Mouse (Mus musculus) intestine, embryonic 15.5 days (tissue): Measurements from ENCODE around the gene Vps35l. TPM values are rescaled to one million over a fixed set of nuclear protein-coding genes. Genes with fewer than 3 reads are reported as not detected.

ENCODE experiments used
- ATAC-seq: fragments of 200-750 bp; cut with Nextera tagmentation; 2 replicates; pipeline ENCODE4 v1.8.0; 2017; ENCODE audit warnings: moderate TSS enrichment, moderate library complexity
- H3K27ac ChIP-seq: fragments of 300-500 bp; sonication (generic); 2 replicates; pipeline ENCODE4 v1.5.1; 2015; ENCODE audit warnings: mild to moderate bottlenecking, inconsistent platforms
- H3K27me3 ChIP-seq: fragments of 300-500 bp; sonication (generic); replicated peaks from 2 replicates; pipeline ENCODE4 v1.6.1; 2015; ENCODE audit warnings: inconsistent platforms
- H3K36me3 ChIP-seq: fragments of 300-500 bp; sonication (generic); 2 replicates; pipeline ENCODE4 v1.6.1; 2015; ENCODE audit warnings: inconsistent platforms
- H3K4me1 ChIP-seq: fragments of 300-500 bp; sonication (generic); replicated peaks from 2 replicates; pipeline ENCODE4 v1.6.1; 2015; ENCODE audit warnings: inconsistent platforms
- H3K4me2 ChIP-seq: fragments of 300-500 bp; sonication (generic); replicated peaks from 2 replicates; pipeline ENCODE4 v1.6.1; 2015; ENCODE audit warnings: mild to moderate bottlenecking, inconsistent platforms
- H3K4me3 ChIP-seq: fragments of 300-500 bp; sonication (generic); replicated peaks from 2 replicates; pipeline ENCODE4 v1.5.1; 2015; ENCODE audit warnings: inconsistent platforms
- H3K9ac ChIP-seq: fragments of 300-500 bp; sonication (generic); 2 replicates; pipeline ENCODE4 v1.6.1; 2015; ENCODE audit warnings: inconsistent platforms
- H3K9me3 ChIP-seq: fragments of 300-500 bp; sonication (generic); 2 replicates; pipeline ENCODE4 v1.6.1; 2016; ENCODE audit warnings: inconsistent platforms
- WGBS: fragments of 180-500 bp; shearing (Covaris S2); methylation state at CpG from one replicate; pipeline ENCODE4 v1.1.7; 2015; 5-methylcytosine and 5-hydroxymethylcytosine counted together
- polyA plus RNA-seq: library from polyadenylated mRNA; unstranded; fragments of >200 nt; fragmentation: Nextera tagmentation; extraction: Ambion mirVana; gene quantifications from 2 replicates; pipeline ENCODE4 v1.2.1, GENCODE M21; 2015

Gene Vps35l
- polyA plus RNA-seq, 1 experiment from 2014 or later: 72.6 TPM

DNA sequence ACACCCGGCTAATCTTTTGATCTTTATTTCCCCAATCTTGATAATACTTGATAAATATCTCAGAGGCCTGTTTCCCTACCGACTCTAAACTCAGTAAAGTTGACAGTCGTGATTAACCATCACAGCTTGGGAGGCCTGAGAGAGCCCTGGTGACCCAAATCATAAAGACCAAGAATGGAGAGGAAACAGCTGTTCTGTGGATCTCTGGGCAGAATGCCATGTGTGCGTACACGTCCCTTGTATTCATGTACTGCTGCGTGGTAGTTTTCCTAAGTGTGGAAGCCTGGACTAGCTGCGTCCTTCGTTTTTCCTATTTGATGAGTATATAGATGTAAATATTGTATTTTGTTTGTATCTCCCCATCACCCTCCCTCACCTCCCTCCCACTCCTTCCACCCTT is 67.9 kb downstream of the Vps35l start:
- 0 out of 2 replicates have a peak, but pooled peaks cover 7% of the 10 kb centered on the region for H3K36me3 ChIP-seq
- no peak overlapping the region for H3K4me2 ChIP-seq
- H3K4me3 ChIP-seq: no peak overlapping the region
- H3K4me1 ChIP-seq: peaks cover 6% of the 10 kb centered on the region; the same call in 1 of the 2 replicates
- H3K27ac ChIP-seq: peak overlapping the region; percentile 17; the same call in 1 of the 2 replicates
- no peaks in the 10 kb centered on the region for H3K27me3 ChIP-seq
- 57% methylated on average over 8 of the region's 8 CpGs for WGBS
- H3K9me3 ChIP-seq: no peaks in the 10 kb centered on the region
- no peak overlapping the region for H3K9ac ChIP-seq
- peak; percentile 51 for ATAC-seq

DNA sequence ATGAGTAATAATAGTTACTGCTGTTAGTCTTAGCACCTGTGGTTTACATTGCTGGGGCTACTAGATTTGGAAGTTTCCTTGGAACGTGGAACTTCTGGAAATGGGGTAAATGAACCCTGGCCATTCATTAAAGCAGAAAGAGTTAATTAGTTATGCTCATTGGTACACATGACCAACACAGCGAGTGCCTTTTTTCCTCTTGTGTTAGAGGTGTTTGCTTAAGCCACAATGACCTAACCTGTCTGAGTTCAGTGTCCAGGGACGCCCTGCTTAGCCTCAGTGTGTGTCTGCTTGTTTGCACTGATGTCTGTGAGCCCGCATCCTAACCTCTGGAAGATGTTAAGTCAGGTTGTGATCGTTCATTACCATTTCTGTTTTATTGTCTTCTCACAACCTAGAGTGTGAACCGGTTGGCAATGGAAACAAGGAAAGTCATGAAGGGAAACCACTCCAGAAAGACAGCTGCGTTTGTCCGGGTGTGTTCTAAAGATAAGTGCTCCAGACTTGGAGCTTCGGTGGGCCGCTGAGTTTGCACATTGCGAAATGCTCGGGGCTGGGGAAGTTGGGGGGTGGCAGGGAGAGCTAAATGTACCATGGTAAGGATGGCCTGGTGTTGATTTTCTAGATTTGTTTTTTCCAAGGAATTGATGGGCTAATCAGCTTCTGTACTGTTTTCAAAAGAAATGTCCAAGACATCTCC is 71.5 kb downstream of the Vps35l start:
- H3K36me3 ChIP-seq: 0 out of 2 replicates have a peak, but pooled peaks cover 4% of the 10 kb centered on the region
- no peak overlapping the region for H3K4me2 ChIP-seq
- WGBS: 70% methylated on average over 12 of the region's 12 CpGs
- ATAC-seq: no peak
- H3K9ac ChIP-seq: no peak overlapping the region
- no peaks in the 10 kb centered on the region for H3K9me3 ChIP-seq
- peaks cover 6% of the 10 kb centered on the region; the same call in 1 of the 2 replicates for H3K4me1 ChIP-seq
- H3K27me3 ChIP-seq: no peaks in the 10 kb centered on the region
- no peak overlapping the region for H3K27ac ChIP-seq
- H3K4me3 ChIP-seq: no peak overlapping the region

GRCm38 (mm10) chr7:118813592-118813991 is 73.6 kb downstream of the Vps35l start:
- WGBS: 91% methylated on average over 4 of the region's 4 CpGs
- Histone ChIP-seq H3K9ac (no peak overlapping the region), H3K4me2 (no peak overlapping the region), H3K27ac (no peak overlapping the region), H3K27me3 (no peaks in the 10 kb centered on the region), H3K36me3 (peaks cover 11% of the 10 kb centered on the region; the same call in 1 of the 2 replicates), H3K4me1 (no peaks in the 10 kb centered on the region), H3K9me3 (no peaks in the 10 kb centered on the region), H3K4me3 (no peak overlapping the region)
- ATAC-seq: no peak

DNA sequence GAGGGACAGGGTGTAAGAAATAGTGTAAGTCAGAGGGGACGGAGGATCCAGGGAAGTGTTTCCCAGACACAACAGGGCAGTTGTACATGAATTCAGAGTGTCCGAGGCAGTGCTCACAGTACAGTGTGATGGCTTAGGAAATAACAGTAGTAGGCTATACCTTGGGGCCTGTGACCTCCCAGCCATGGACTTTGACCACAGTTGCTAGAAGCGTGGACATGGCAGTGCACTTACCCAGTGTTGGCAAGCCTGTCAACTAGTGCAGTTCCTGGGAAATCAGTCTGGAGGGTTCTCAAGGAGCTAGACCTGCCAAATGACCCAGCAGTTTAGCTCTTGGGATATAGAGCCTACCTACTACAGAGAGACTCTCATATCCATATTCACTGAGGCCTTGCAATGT is 76.2 kb downstream of the Vps35l start:
- H3K9ac ChIP-seq: no peak overlapping the region
- no peaks in the 10 kb centered on the region for H3K27me3 ChIP-seq
- no peak overlapping the region for H3K4me3 ChIP-seq
- 90% methylated on average over 3 of the region's 3 CpGs for WGBS
- H3K4me1 ChIP-seq: no peaks in the 10 kb centered on the region
- peaks cover 12% of the 10 kb centered on the region; the same call in 1 of the 2 replicates for H3K36me3 ChIP-seq
- H3K9me3 ChIP-seq: no peaks in the 10 kb centered on the region
- no peak for ATAC-seq
- no peak overlapping the region for H3K4me2 ChIP-seq
- H3K27ac ChIP-seq: no peak overlapping the region

GRCm38 (mm10) chr7:118817741-118818140 is 77.7 kb downstream of the Vps35l start:
- H3K4me3 ChIP-seq: no peak overlapping the region
- H3K9me3 ChIP-seq: no peaks in the 10 kb centered on the region
- no peak for ATAC-seq
- 86% methylated on average over 7 of the region's 7 CpGs for WGBS
- H3K36me3 ChIP-seq: peaks cover 12% of the 10 kb centered on the region; the same call in 1 of the 2 replicates
- no peak overlapping the region for H3K4me2 ChIP-seq
- H3K9ac ChIP-seq: no peak overlapping the region
- no peaks in the 10 kb centered on the region for H3K27me3 ChIP-seq
- H3K27ac ChIP-seq: no peak overlapping the region
- H3K4me1 ChIP-seq: no peaks in the 10 kb centered on the region

GRCm38 (mm10) chr7:118819666-118820065 is 79.6 kb downstream of the Vps35l start:
- no peak for ATAC-seq
- Histone ChIP-seq H3K9ac (no peak overlapping the region), H3K4me1 (no peaks in the 10 kb centered on the region), H3K36me3 (peaks cover 7% of the 10 kb centered on the region; the same call in 1 of the 2 replicates), H3K4me2 (no peak overlapping the region), H3K9me3 (no peaks in the 10 kb centered on the region), H3K27ac (no peak overlapping the region), H3K27me3 (no peaks in the 10 kb centered on the region), H3K4me3 (no peak overlapping the region)
- 65% methylated on average over 1 of the region's 1 CpGs for WGBS

- H3K27ac ChIP-seq: no peak overlapping the region
- no peak overlapping the region for H3K9ac ChIP-seq
- H3K4me2 ChIP-seq: no peak overlapping the region
- no peaks in the 10 kb centered on the region for H3K27me3 ChIP-seq
- peaks cover 7% of the 10 kb centered on the region; the same call in 1 of the 2 replicates for H3K36me3 ChIP-seq
- H3K4me3 ChIP-seq: no peak overlapping the region
- no peaks in the 10 kb centered on the region for H3K4me1 ChIP-seq
- WGBS: 70% methylated on average over 7 of the region's 7 CpGs
- no peak for ATAC-seq
- H3K9me3 ChIP-seq: no peaks in the 10 kb centered on the region
These were observed 81.3 kb downstream of the Vps35l start for GRCm38 (mm10) chr7:118821356-118821755.

DNA sequence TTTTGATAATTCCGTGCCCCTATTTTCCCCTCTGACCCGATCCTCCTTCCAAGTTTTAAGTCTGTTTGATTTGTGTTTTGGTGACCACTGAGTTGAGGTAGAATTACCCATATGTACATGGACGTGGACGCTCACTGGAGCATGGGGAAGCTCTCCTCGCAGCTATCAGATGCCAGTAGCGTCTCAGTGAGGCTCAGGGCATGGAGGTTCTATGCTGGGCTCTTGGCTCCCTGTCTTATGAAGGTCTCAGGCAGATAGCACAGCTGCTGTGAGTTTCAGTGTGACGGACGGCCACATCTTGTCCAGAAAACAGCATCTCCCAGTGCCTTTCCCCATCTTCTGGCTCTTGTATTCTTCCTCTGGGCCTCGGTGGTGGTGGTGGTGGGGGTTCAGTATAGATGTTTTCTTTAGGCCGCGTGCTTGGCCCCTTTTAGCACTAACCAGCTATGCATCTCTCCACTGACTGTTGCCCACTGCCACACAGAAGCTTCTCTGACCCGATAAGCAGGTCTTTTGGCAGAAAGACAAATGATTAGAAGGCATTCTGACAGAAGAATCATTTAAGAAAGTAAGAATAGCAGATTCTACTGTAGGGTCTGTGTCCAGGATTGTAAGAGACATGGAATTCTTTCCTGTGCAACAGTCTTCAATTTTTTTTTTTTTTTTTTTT is 82.0 kb downstream of the Vps35l start:
- H3K9me3 ChIP-seq: no peaks in the 10 kb centered on the region
- H3K4me3 ChIP-seq: no peak overlapping the region
- H3K36me3 ChIP-seq: peaks cover 11% of the 10 kb centered on the region; the same call in 1 of the 2 replicates
- H3K27me3 ChIP-seq: no peaks in the 10 kb centered on the region
- H3K9ac ChIP-seq: no peak overlapping the region
- ATAC-seq: no peak
- H3K27ac ChIP-seq: no peak overlapping the region
- no peak overlapping the region for H3K4me2 ChIP-seq
- WGBS: 91% methylated on average over 12 of the region's 12 CpGs
- no peaks in the 10 kb centered on the region for H3K4me1 ChIP-seq

- no peak overlapping the region for H3K27ac ChIP-seq
- 82% methylated on average over 7 of the region's 7 CpGs for WGBS
These were observed 84.4 kb downstream of the Vps35l start for GRCm38 (mm10) chr7:118824451-118824850.

DNA sequence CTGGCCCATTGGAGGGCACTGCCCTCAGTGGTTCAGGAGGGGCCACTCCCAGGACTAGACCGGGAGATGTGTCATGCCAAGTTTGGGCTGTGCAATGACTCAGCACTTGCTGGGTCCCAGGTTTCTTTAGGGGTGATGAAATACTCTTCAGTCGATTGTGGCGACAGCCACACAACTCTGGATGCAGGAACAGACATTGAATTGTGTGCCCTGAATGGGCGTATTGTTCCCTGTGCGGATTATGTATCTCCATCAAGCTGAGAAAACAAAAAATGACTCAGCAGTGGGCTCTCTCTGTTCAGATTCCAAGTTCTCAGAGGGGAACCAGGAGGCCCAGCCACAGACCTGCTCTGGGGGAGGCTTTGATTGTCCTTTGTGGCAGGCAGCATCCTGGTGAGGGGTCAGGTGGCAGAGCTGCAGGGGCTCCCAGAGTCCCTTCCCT is 88.0 kb downstream of the Vps35l start:
- Histone ChIP-seq H3K27me3 (no peaks in the 10 kb centered on the region), H3K27ac (no peak overlapping the region), H3K9ac (no peak overlapping the region), H3K4me2 (no peak overlapping the region), H3K4me3 (no peak overlapping the region), H3K4me1 (no peaks in the 10 kb centered on the region), H3K9me3 (no peaks in the 10 kb centered on the region), H3K36me3 (0 out of 2 replicates have a peak, but pooled peaks cover 4% of the 10 kb centered on the region)
- no peak for ATAC-seq
- 66% methylated on average over 5 of the region's 5 CpGs for WGBS

More at GRCm38 (mm10) chr7:118824451-118824850, 84.4 kb downstream of the Vps35l start:
- no peaks in the 10 kb centered on the region for H3K4me1 ChIP-seq
- no peak overlapping the region for H3K9ac ChIP-seq
- no peak for ATAC-seq
- no peak overlapping the region for H3K4me3 ChIP-seq
- no peaks in the 10 kb centered on the region for H3K9me3 ChIP-seq
- H3K36me3 ChIP-seq: 0 out of 2 replicates have a peak, but pooled peaks cover 4% of the 10 kb centered on the region
- no peaks in the 10 kb centered on the region for H3K27me3 ChIP-seq
- H3K4me2 ChIP-seq: no peak overlapping the region

- no peak overlapping the region for H3K27ac ChIP-seq
- peaks cover 27% of the 10 kb centered on the region for H3K36me3 ChIP-seq
- ATAC-seq: no peak
- no peaks in the 10 kb centered on the region for H3K4me1 ChIP-seq
- no peaks in the 10 kb centered on the region for H3K27me3 ChIP-seq
- no peak overlapping the region for H3K4me2 ChIP-seq
- no peaks in the 10 kb centered on the region for H3K9me3 ChIP-seq
- WGBS: 88% methylated on average over 5 of the region's 5 CpGs
- H3K9ac ChIP-seq: no peak overlapping the region
- H3K4me3 ChIP-seq: no peak overlapping the region
These were observed 97.9 kb downstream of the Vps35l start for GRCm38 (mm10) chr7:118837901-118838300.

DNA sequence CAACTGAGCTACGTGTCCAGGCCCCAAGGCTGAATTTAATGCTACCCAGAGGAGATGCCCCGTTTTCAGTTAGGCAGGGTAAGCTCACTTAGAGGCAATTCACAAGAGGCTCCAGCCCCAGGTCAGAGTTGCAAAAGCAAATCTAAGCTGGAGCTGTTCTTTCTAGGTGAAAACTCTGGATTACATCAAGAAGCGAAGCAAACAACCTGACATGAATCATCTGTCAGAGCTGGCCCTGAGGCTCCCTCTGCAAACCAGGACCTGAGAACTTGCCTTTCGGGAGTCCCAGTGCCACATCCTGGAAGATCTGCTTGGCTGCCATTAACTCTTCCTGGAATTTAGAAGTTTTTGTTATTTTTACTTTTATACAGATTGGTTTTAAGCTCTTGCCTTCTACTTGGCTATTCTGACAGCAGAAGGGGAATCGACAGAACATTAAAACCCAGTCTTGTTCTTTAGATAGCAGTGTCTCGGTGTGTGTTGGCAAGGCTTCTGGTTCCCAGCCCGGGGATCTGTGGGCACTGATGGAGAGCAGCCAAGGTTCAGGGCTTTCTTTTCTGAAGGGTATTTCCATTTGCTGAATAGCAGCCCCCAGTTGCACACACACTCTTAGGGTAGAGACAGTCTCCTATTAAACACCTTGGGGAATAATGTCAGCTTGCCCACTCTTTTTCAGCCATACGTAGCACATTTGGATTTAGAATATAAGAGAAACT is 101.2 kb downstream of the Vps35l start:
- no peaks in the 10 kb centered on the region for H3K9me3 ChIP-seq
- peaks cover 47% of the 10 kb centered on the region for H3K36me3 ChIP-seq
- 61% methylated on average over 8 of the region's 8 CpGs for WGBS

More for the DNA sequence above, 101.2 kb downstream of the Vps35l start:
- ATAC-seq: no peak
- Histone ChIP-seq H3K4me2 (no peak overlapping the region), H3K9ac (no peak overlapping the region), H3K27me3 (no peaks in the 10 kb centered on the region), H3K27ac (0 out of 2 replicates have a peak overlapping the region, but pooled peaks have one; percentile 17), H3K4me3 (no peak overlapping the region), H3K4me1 (no peaks in the 10 kb centered on the region)
